Mouse (Mus musculus): Measurements from ENCODE around the gene Scnn1a. TPM values are rescaled to one million over a fixed set of nuclear protein-coding genes. Genes with fewer than 3 reads are reported as not detected.

Scnn1a gene
- total RNA-seq, 2 experiments from 2014 or later: 3.6 to 6.6 TPM

Other genes with a start within 250 kb of the Scnn1a start
- 100 to 1,000 TPM; 153 to 176 TPM for gene Chd4, start 224.7 kb upstream of the Scnn1a start, total RNA-seq (2021)
- 10 to 100 TPM; 31.3 to 32.4 TPM for gene Nop2, start 188.8 kb upstream of the Scnn1a start, total RNA-seq (2021)
- 10 to 100 TPM; 63.0 to 69.1 TPM for gene Iffo1, start 175.4 kb upstream of the Scnn1a start, total RNA-seq (2021)
- gene Gapdh, start 154.2 kb upstream of the Scnn1a start, total RNA-seq (2021): 1,000 to 10,000 TPM; 2,555 to 2,598 TPM
- gene Ncapd2, start 129.0 kb upstream of the Scnn1a start, total RNA-seq (2021): 10 to 100 TPM; 20.4 to 25.8 TPM
- gene Mrpl51, start 128.9 kb upstream of the Scnn1a start, total RNA-seq (2021): 10 to 100 TPM; 63.2 to 72.2 TPM
- 10 to 100 TPM; 82.2 to 86.4 TPM for gene Vamp1, start 105.1 kb upstream of the Scnn1a start, total RNA-seq (2021)
- gene Tapbpl, start 88.8 kb upstream of the Scnn1a start, total RNA-seq (2021): 1 to 10 TPM; 4.1 to 4.4 TPM
- gene Cd27, start 83.6 kb upstream of the Scnn1a start, total RNA-seq (2021): not detected
- gene Tuba3a, start 34.6 kb upstream of the Scnn1a start, total RNA-seq (2021): not detected
- 1 to 10 TPM; 6.5 to 7.4 TPM for gene Ltbr, start 6.8 kb upstream of the Scnn1a start, total RNA-seq (2021)
- gene Tnfrsf1a, start 28.7 kb downstream of the Scnn1a start, total RNA-seq (2021): 10 to 100 TPM; 11.7 to 11.8 TPM
- under 1 TPM; 0.13 to 0.17 TPM for gene Plekhg6, start 60.1 kb downstream of the Scnn1a start, total RNA-seq (2021)
- gene Cd9, start 174.1 kb downstream of the Scnn1a start, total RNA-seq (2021): 10 to 100 TPM; 52.0 to 55.1 TPM
- gene Vwf, start 226.1 kb downstream of the Scnn1a start, total RNA-seq (2021): 10 to 100 TPM; 12.2 to 14.2 TPM